Mouse (Mus musculus) liver, adult 2 months (tissue): ENCODE measurements at regions not wholly inside any gene's neighbourhood (a gene's known extent, or its start where the extent isn't known, plus 50 kb on each side); places are given as distances from the start of the nearest gene placed in this dataset.
A peak's percentile ranks its signal among the peaks of the same experiment; 100 is the strongest.

ENCODE experiments used
- DNase-seq: peaks from one replicate; pipeline ENCODE4 v3.0.0-alpha.2; 2011; ENCODE audit warnings: low read depth, low spot score; ENCODE audit errors: extremely low read depth
- H3K27ac ChIP-seq: fragments of 200-500 bp; replicated peaks from 2 replicates; pipeline ENCODE4 v1.5.1; 2012; ENCODE audit warnings: low read depth, mild to moderate bottlenecking, control low read depth, inconsistent platforms, low read length; ENCODE audit not compliant: insufficient read depth
- H3K27me3 ChIP-seq: fragments of 200-500 bp; 2 replicates; pipeline ENCODE4 v1.6.1; 2012; ENCODE audit warnings: mild to moderate bottlenecking, moderate library complexity, low read length, inconsistent platforms; ENCODE audit not compliant: control insufficient read depth, insufficient read depth
- H3K36me3 ChIP-seq: fragments of 200-500 bp; 2 replicates; pipeline ENCODE4 v1.6.1; 2012; ENCODE audit warnings: low read length, inconsistent platforms; ENCODE audit not compliant: control insufficient read depth, insufficient read depth
- H3K4me1 ChIP-seq: fragments of 200-500 bp; 2 replicates; pipeline ENCODE4 v1.6.1; 2011; ENCODE audit warnings: low read length; ENCODE audit not compliant: control insufficient read depth, insufficient read depth
- H3K4me3 ChIP-seq: fragments of 200-500 bp; 2 replicates; pipeline ENCODE4 v1.5.1; 2011; ENCODE audit warnings: low read depth, mild to moderate bottlenecking, control low read depth, low read length, moderate library complexity; ENCODE audit not compliant: insufficient read depth
- H3K79me2 ChIP-seq: fragments of 200-500 bp; 2 replicates; pipeline ENCODE4 v1.6.1; 2012; ENCODE audit warnings: inconsistent platforms, mild to moderate bottlenecking, low read length, moderate library complexity; ENCODE audit not compliant: control insufficient read depth, insufficient read depth
- H3K9ac ChIP-seq: fragments of 200-500 bp; 2 replicates; pipeline ENCODE4 v1.6.1; 2012; ENCODE audit warnings: low read depth, mild to moderate bottlenecking, control low read depth, inconsistent platforms, low read length
- CTCF ChIP-seq: fragments of 200-500 bp; IDR thresholded peaks from 2 replicates; pipeline ENCODE4 v1.5.1; 2011; ENCODE audit warnings: low read depth, low read length, control low read depth
- POLR2A ChIP-seq: fragments of 200-500 bp; IDR thresholded peaks from 2 replicates; pipeline ENCODE4 v1.6.1; 2011; ENCODE audit warnings: low read length, control low read depth; ENCODE audit not compliant: insufficient read depth; ENCODE audit errors: extremely low read depth
- WGBS: fragments of 180-500 bp; shearing (Covaris S2); methylation state at CpG from one replicate; pipeline ENCODE4 v1.1.7; 2018; 5-methylcytosine and 5-hydroxymethylcytosine counted together

DNA sequence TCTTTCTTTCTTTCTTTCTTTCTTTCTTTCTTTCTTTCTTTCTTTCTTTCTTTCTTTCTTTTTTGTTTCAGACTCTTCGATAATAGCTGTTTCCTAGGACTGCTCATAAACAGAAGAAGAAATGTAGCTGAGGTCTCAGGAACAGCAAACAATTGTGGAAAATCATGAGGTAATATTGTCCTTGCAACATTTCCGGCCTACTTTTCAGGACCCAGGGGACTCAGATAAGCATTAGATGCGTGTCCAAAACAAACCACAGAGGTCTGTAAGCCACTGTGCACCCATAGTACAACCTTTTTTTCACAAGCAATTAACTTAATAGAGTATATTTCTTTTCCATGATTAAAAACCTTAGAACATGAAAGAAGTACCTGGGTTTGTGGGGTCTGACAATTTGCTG lies 455.7 kb upstream of the Zeb2 start:
- peak; percentile 82 for DNase-seq
- Histone ChIP-seq H3K4me3 (no peak overlapping the region), H3K4me1 (peaks cover 2% of the 10 kb centered on the region; the same call in 1 of the 2 replicates), H3K36me3 (no peaks in the 10 kb centered on the region), H3K79me2 (no peaks in the 10 kb centered on the region), H3K9ac (no peak overlapping the region), H3K27me3 (0 out of 2 replicates have a peak, but pooled peaks cover under 1% of the 10 kb centered on the region), H3K27ac (no peak overlapping the region)
- TF ChIP-seq CTCF (no peak), POLR2A (no peak)
- 36% methylated on average over 3 of the region's 3 CpGs for WGBS

DNA sequence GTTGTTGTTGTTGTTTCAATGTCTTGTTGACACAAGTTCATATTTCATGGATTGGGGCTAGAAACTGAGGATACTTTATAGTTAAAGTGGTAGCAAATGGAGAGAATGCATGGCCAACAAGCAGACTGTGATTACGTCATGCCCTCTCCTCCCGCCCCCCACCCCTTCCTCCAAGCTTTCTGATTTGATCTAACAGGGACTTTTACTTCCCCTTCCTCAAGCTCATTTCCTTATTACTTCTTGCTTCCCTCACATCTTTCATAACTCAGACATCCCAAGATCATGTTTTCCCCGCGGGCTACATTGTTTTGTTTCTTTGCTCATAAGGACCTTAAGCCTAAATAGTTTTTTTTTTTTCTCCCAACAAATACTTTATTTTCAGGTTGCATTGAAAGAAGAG lies 437.5 kb upstream of the Zeb2 start:
- 79% methylated on average over 4 of the region's 4 CpGs for WGBS
- no peaks in the 10 kb centered on the region for H3K79me2 ChIP-seq
- H3K9ac ChIP-seq, result no peak overlapping the region
- no peaks in the 10 kb centered on the region for H3K36me3 ChIP-seq
- no peaks in the 10 kb centered on the region for H3K4me1 ChIP-seq
- DNase-seq, result no peak
- TF ChIP-seq CTCF, result no peak
- TF ChIP-seq POLR2A, result no peak
- H3K4me3 ChIP-seq, result no peak overlapping the region
- H3K27ac ChIP-seq, result no peak overlapping the region
- no peaks in the 10 kb centered on the region for H3K27me3 ChIP-seq

DNA sequence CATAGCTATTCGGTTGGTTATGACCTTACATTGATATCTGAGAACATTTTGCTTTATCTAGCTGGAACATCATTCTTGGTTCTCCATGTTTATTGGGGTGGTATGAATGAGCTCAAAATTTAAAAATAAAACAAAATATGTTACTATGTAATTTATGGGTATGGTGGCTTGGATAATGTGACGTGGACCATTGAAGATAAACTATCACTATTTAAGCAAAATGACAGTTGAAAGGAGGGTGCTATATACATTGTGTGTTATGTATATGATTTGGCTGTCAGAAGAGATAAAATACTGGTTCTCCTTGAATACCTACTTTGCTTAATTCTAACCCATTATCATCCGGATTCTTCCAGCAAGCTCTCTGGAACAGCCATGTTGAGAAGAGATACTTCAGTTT lies 424.2 kb upstream of the Zeb2 start:
- 90% methylated on average over 3 of the region's 3 CpGs for WGBS
- no peaks in the 10 kb centered on the region for H3K36me3 ChIP-seq
- no peaks in the 10 kb centered on the region for H3K79me2 ChIP-seq
- no peaks in the 10 kb centered on the region for H3K4me1 ChIP-seq
- no peak overlapping the region for H3K9ac ChIP-seq
- H3K27me3 ChIP-seq, result no peaks in the 10 kb centered on the region
- TF ChIP-seq CTCF, result no peak
- no peak for TF ChIP-seq POLR2A
- DNase-seq, result no peak
- H3K27ac ChIP-seq, result no peak overlapping the region
- no peak overlapping the region for H3K4me3 ChIP-seq

DNA sequence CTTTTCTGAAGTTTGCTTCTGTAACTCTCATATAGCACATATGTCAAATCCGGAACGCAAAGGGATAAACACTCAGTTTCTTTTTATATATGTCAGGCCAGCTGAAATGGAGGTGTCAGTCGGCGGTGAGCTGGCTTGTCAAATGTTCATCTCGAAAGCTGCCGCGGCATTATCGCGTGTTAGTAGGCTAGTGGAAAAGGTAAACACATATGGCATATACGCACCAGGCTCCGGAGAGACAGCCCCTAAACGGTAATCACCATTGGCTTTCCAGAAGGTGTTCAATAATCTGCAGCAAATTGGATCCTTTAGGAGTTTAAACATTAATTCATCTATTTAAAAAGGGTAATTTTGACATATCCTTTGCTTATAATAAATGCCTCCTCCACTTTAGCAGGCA lies 421.8 kb upstream of the Zeb2 start:
- H3K27me3 ChIP-seq, result no peaks in the 10 kb centered on the region
- H3K79me2 ChIP-seq, result no peaks in the 10 kb centered on the region
- no peak for TF ChIP-seq CTCF
- H3K36me3 ChIP-seq, result no peaks in the 10 kb centered on the region
- no peaks in the 10 kb centered on the region for H3K4me1 ChIP-seq
- H3K9ac ChIP-seq, result no peak overlapping the region
- H3K4me3 ChIP-seq, result no peak overlapping the region
- DNase-seq, result no peak
- 96% methylated on average over 12 of the region's 12 CpGs for WGBS
- no peak overlapping the region for H3K27ac ChIP-seq

DNA sequence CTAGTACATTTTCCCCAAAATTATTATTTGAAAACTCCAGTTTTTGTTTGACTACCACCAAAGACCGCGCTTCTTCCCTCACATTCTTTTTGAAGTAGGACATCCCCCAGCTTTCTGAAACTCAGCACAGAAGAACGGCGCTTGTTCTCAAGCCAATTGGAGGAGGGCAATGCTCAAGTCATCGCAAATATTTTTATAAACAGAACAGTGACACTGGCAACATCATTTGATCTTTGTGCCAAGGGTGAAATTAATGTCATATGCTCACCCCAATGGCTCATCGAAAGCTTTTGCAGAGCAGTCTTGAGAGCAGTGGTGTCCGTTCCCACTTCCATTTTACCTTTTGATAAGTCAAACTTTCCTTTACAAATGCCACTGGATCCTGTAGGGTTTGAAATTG lies 420.5 kb upstream of the Zeb2 start:
- Histone ChIP-seq H3K4me1 (no peaks in the 10 kb centered on the region), H3K27ac (no peak overlapping the region), H3K36me3 (no peaks in the 10 kb centered on the region), H3K9ac (no peak overlapping the region), H3K4me3 (no peak overlapping the region), H3K27me3 (no peaks in the 10 kb centered on the region), H3K79me2 (no peaks in the 10 kb centered on the region)
- 77% methylated on average over 7 of the region's 7 CpGs for WGBS
- TF ChIP-seq POLR2A (no peak), CTCF (no peak)
- DNase-seq, result peak; percentile 43

DNA sequence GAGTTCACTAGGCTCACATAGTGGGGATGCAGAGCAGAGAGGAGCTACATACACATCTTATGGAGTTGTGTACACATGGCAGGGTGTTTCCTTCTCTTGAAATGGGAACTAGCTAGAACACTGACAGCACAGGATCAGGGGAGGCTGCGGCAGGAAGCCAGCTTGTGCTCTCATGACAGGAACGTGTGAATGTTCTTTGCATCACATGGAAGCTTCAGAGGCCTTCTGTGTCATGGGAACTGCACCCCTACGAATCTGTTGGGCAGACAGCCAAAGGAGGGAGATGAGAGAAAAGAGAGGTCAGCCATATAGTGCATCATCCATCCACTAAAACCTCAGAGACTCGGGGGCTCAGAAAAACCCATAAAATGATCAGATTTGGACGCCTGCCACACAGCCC lies 417.6 kb upstream of the Zeb2 start:
- no peaks in the 10 kb centered on the region for H3K36me3 ChIP-seq
- H3K4me1 ChIP-seq, result no peaks in the 10 kb centered on the region
- H3K4me3 ChIP-seq, result no peak overlapping the region
- DNase-seq, result no peak
- H3K9ac ChIP-seq, result no peak overlapping the region
- H3K27ac ChIP-seq, result no peak overlapping the region
- 74% methylated on average over 5 of the region's 5 CpGs for WGBS
- no peaks in the 10 kb centered on the region for H3K27me3 ChIP-seq
- H3K79me2 ChIP-seq, result no peaks in the 10 kb centered on the region
- TF ChIP-seq POLR2A (no peak), CTCF (no peak)
